In the genomic region with DNA sequence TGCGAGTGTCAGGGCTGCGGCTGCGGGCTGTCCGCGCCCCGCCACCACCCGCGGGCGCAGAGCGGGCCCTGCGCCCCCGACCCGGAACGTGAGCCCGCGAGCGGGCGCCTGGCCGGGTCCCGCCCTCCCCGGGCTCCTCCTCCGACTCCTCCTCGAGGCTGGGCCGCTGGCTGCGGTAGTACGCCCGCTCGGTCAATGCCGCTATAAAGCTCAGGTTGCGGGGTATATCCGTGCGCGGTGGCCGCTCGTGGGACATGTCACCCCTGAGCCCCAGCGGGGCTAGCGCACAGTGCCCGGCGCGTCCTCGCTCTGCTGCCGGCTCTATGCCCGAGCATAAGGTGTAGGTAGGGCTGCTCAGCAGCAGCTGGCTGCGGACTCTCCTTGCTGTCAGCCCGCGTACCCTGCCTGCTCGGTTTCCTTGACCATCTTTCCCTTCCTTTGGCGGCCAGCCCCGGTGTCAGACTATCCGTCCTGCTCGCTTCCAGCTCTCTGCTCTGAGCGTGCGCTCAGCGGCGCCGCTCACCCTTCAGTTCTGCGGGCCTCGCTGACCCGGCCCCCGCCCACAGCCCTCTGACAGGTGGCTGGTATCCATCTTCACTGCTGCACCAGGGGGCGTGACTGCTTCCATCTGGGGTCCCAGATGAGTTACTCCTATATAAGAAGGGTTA, we compare ENCODE assay signal across 7 mouse cellular contexts. TPM values are rescaled to one million over a fixed set of nuclear protein-coding genes. Genes with fewer than 3 reads are reported as not detected.
DNase-seq lines count a peak whose midpoint lies in the region.

A gene (minus strand): TSS at position 503 of the 668 bp plus-strand sequence.

- intact Hi-C loops in gastrocnemius, postnatal 14 days (cut with DNase I; ENCODE audit: low total_unique reads): no loop called here
- intact Hi-C loops in left cerebral cortex, postnatal 36 days (cut with DNase I): no loop called here

- DNase-seq in adrenal gland, adult 18-20 months (ENCODE audit: low spot score in 2 of 2): peak; percentile 71 to 80
- peak; percentile 65 for DNase-seq in embryo, embryonic 10 days (ENCODE audit: low spot score)
- DNase-seq in gastrocnemius, postnatal 14 days: peak; percentile 71
- DNase-seq in induced T-regulatory cell, adult 2 months (ENCODE audit: low read depth): peak; percentile 82
- peak; percentile 76 to 81 for DNase-seq in left cerebral cortex, postnatal 36 days (ENCODE audit: low spot score in 2 of 2)
- DNase-seq in mesoderm, embryonic 11.5 days (ENCODE audit: low read depth, low spot score): peak; percentile 61
- peak; percentile 47 for DNase-seq in skeletal muscle tissue, adult 2 months (ENCODE audit: low read depth, low spot score)

RNA-seq across cellular contexts. Expression of the gene that starts here (rescaled TPM):
- total RNA-seq in adrenal gland, adult 18-20 months (2021): 10 to 100 TPM; 14.2 to 17.2 TPM
- total RNA-seq in gastrocnemius, postnatal 14 days (2021): 1 to 10 TPM; 2.8 to 6.8 TPM
- 10 to 100 TPM; 15.2 to 17.2 TPM for total RNA-seq in left cerebral cortex, postnatal 36 days (2021)

Comparison
In these comparisons a context has a peak if more than half of its experiments do, and no peak if none do; other contexts are left out.
1. Peak in every context shown above with its lines: DNase-seq.